Mouse (Mus musculus): ENCODE measurements around the gene Ankrd34c. TPM values are rescaled to one million over a fixed set of nuclear protein-coding genes. Genes with fewer than 3 reads are reported as not detected.

The Ankrd34c gene
- total RNA-seq (2021): 10 to 100 TPM in 1 of 2 experiments, 1 to 10 TPM in 1; 9.5 to 10.9 TPM
- long read RNA-seq, experiment 1, full-length matches to known transcripts: 4 of 7 reads
- long read RNA-seq, experiment 1, partial matches to known transcripts: 0 of 7 reads
- long read RNA-seq, experiment 1, other reads (novel, unspliced or antisense): 3 of 7 reads
- long read RNA-seq, experiment 2, full-length matches to known transcripts: 2 of 3 reads
- long read RNA-seq, experiment 2, partial matches to known transcripts: 0 of 3 reads
- long read RNA-seq, experiment 2, other reads (novel, unspliced or antisense): 1 of 3 reads

- DNase-seq (ENCODE audit: low spot score in 2 of 2): peak; percentile 41 to 42
- intact Hi-C loops (cut with DNase I): loop anchor here (5.0 kb wide), 1 partner anchor 54 kb away; no protein-coding TSS in a partner anchor
Measured at GRCm38 (mm10) chr9:89738295-89738694, at the start of gene Ankrd34c. TSS of gene Ankrd34c (minus strand) at chr9:89738475.

GRCm38 (mm10) chr9:89787532-89787931 is 49.3 kb upstream of the Ankrd34c start:
- peak; percentile 16 to 39 for DNase-seq (ENCODE audit: low spot score in 2 of 2)
- intact Hi-C loops (cut with DNase I): no loop called here

GRCm38 (mm10) chr9:89781395-89781927 is 43.2 kb upstream of the Ankrd34c start:
- DNase-seq (ENCODE audit: low spot score in 2 of 2): no peak
- intact Hi-C loops (cut with DNase I): no loop called here

GRCm38 (mm10) chr9:89779237-89779636 is 41.0 kb upstream of the Ankrd34c start:
- intact Hi-C loops (cut with DNase I): no loop called here
- DNase-seq (ENCODE audit: low spot score in 2 of 2): peak in 1 of 2 experiments; percentile 33

GRCm38 (mm10) chr9:89771153-89771552 is 32.9 kb upstream of the Ankrd34c start:
- peak; percentile 31 to 41 for DNase-seq (ENCODE audit: low spot score in 2 of 2)
- intact Hi-C loops (cut with DNase I): no loop called here

- intact Hi-C loops (cut with DNase I): no loop called here
- no peak for DNase-seq (ENCODE audit: low spot score in 2 of 2)
Measured at GRCm38 (mm10) chr9:89762017-89762416, 23.7 kb upstream of the Ankrd34c start.

GRCm38 (mm10) chr9:89758569-89758968 is 20.3 kb upstream of the Ankrd34c start:
- intact Hi-C loops (cut with DNase I): loop anchor here (5.0 kb wide), 1 partner anchor 34 kb away; no protein-coding TSS in a partner anchor
- no peak for DNase-seq (ENCODE audit: low spot score in 2 of 2)

GRCm38 (mm10) chr9:89758139-89758538 is 19.9 kb upstream of the Ankrd34c start:
- peak in 1 of 2 experiments; percentile 38 for DNase-seq (ENCODE audit: low spot score in 2 of 2)
- intact Hi-C loops (cut with DNase I): loop anchor here (5.0 kb wide), 1 partner anchor 34 kb away; no protein-coding TSS in a partner anchor

- intact Hi-C loops (cut with DNase I): loop anchor here (5.0 kb wide), 1 partner anchor 35 kb away; no protein-coding TSS in a partner anchor
- peak; percentile 53 to 76 for DNase-seq (ENCODE audit: low spot score in 2 of 2)
Measured at GRCm38 (mm10) chr9:89757571-89757970, 19.3 kb upstream of the Ankrd34c start.

GRCm38 (mm10) chr9:89740041-89740440 is 1.8 kb upstream of the Ankrd34c start:
- DNase-seq (ENCODE audit: low spot score in 2 of 2): no peak

GRCm38 (mm10) chr9:89737888-89738287 is 387 bp downstream of the Ankrd34c start:
- intact Hi-C loops (cut with DNase I): loop anchor here (5.0 kb wide), 1 partner anchor 54 kb away; no protein-coding TSS in a partner anchor
- no peak for DNase-seq (ENCODE audit: low spot score in 2 of 2)

More at GRCm38 (mm10) chr9:89740041-89740440, 1.8 kb upstream of the Ankrd34c start:
- intact Hi-C loops (cut with DNase I): no loop called here

GRCm38 (mm10) chr9:89736932-89737705 is 1.2 kb downstream of the Ankrd34c start:
- intact Hi-C loops (cut with DNase I): loop anchor here (5.0 kb wide), 1 partner anchor 55 kb away; no protein-coding TSS in a partner anchor
- DNase-seq (ENCODE audit: low spot score in 2 of 2): peak; percentile 20 to 55

GRCm38 (mm10) chr9:89706906-89707305 is 31.4 kb downstream of the Ankrd34c start:
- DNase-seq (ENCODE audit: low spot score in 2 of 2): peak; percentile 16 to 17
- intact Hi-C loops (cut with DNase I): loop anchor here (10.0 kb wide), 1 partner anchor 268 kb away; no protein-coding TSS in a partner anchor

GRCm38 (mm10) chr9:89705197-89705533 is 33.1 kb downstream of the Ankrd34c start:
- DNase-seq (ENCODE audit: low spot score in 2 of 2): no peak
- intact Hi-C loops (cut with DNase I): loop anchor here (2.0 to 10.0 kb wide), 2 partner anchors 88 to 270 kb away; no protein-coding TSS in a partner anchor

GRCm38 (mm10) chr9:89704265-89705196 is 33.7 kb downstream of the Ankrd34c start, which contains the start of gene Tmed3:
TSS of gene Tmed3 (minus strand) at chr9:89705068.
- DNase-seq (ENCODE audit: low spot score in 2 of 2): peak; percentile 93 to 94
- intact Hi-C loops (cut with DNase I): loop anchor here (2.0 to 10.0 kb wide), 2 partner anchors 88 to 270 kb away; no protein-coding TSS in a partner anchor

- intact Hi-C loops (cut with DNase I): loop anchor here (10.0 kb wide), 1 partner anchor 274 kb away; no protein-coding TSS in a partner anchor
- DNase-seq (ENCODE audit: low spot score in 2 of 2): no peak
Measured at GRCm38 (mm10) chr9:89700910-89701457, 37.3 kb downstream of the Ankrd34c start.

GRCm38 (mm10) chr9:89695143-89695542 is 43.1 kb downstream of the Ankrd34c start:
- no peak for DNase-seq (ENCODE audit: low spot score in 2 of 2)
- intact Hi-C loops (cut with DNase I): no loop called here

GRCm38 (mm10) chr9:89693670-89694069 is 44.6 kb downstream of the Ankrd34c start:
- no peak for DNase-seq (ENCODE audit: low spot score in 2 of 2)
- intact Hi-C loops (cut with DNase I): no loop called here

Measured in left cerebral cortex, postnatal 14 days (tissue).